Mouse (Mus musculus) cortical plate, adult 2 months (tissue): ENCODE measurements around the gene Akr1b7.

Experiments
- CTCF ChIP-seq: fragments of 200-500 bp; IDR thresholded peaks from 2 replicates; pipeline ENCODE4 v1.5.1; 2011; ENCODE audit warnings: mild to moderate bottlenecking, control low read depth, low read length; ENCODE audit not compliant: insufficient read depth; ENCODE audit errors: extremely low read depth
- POLR2A ChIP-seq: fragments of 200-500 bp; IDR thresholded peaks from 2 replicates; pipeline ENCODE4 v1.6.1; 2011; ENCODE audit warnings: mild to moderate bottlenecking, low read length, control low read depth; ENCODE audit not compliant: insufficient read depth; ENCODE audit errors: extremely low read depth

GRCm38 (mm10) chr6:34412023-34412422, at the start of gene Akr1b7:
- TF ChIP-seq POLR2A = no peak
- no peak for TF ChIP-seq CTCF
